Mouse (Mus musculus) left cerebral cortex, adult 2 months (tissue): ENCODE measurements around the gene Kif1a. TPM values are rescaled to one million over a fixed set of nuclear protein-coding genes. Genes with fewer than 3 reads are reported as not detected.

ENCODE experiments used
- DNase-seq, 2 experiments: peaks; one replicate each; pipeline ENCODE4 v3.0.0; 2021 to 2022; ENCODE audit warnings: low spot score in 2 of 2, mixed read lengths in 1 of 2; ENCODE audit errors: extremely low spot score in 1 of 2
- H3K27ac ChIP-seq: fragments of 200-600 bp; 2 replicates; pipeline ENCODE4 v1.8.1; 2022
- H3K4me3 ChIP-seq: fragments of 200-600 bp; 2 replicates; pipeline ENCODE4 v1.8.1; 2022
- CTCF ChIP-seq: fragments of 200-600 bp; IDR thresholded peaks from 2 replicates; pipeline ENCODE4 v1.8.1; 2022; ENCODE audit warnings: antibody characterized with exemption, mild to moderate bottlenecking, moderate library complexity
- intact Hi-C: fragments of 180-260 bp; cut with DNase I; formaldehyde crosslinking; loops from one replicate; pipeline ENCODE4 v1.15.1; 2025
- total RNA-seq, 2 experiments: library from RNA; stranded (reverse); gene quantifications; 2 replicates each; pipeline ENCODE4 v1.2.3; 2021

Gene Kif1a
- total RNA-seq, 2 experiments from 2014 or later = 730 to 772 TPM

GRCm38 (mm10) chr1:93083420-93084285 lies 18.1 kb downstream of the Kif1a start:
- peak in 1 of 2 experiments; percentile 59 for DNase-seq
- Histone ChIP-seq H3K4me3 (no peak overlapping the region), H3K27ac (peak overlapping the region; percentile 76)
- intact Hi-C loops = loop anchor here (2.0 kb wide), 1 partner anchor 17 kb away; the partner anchor contains the start of gene Kif1a
- TF ChIP-seq CTCF = no peak

GRCm38 (mm10) chr1:93082121-93082520 lies 19.6 kb downstream of the Kif1a start:
- intact Hi-C loops = no loop called here
- no peak for TF ChIP-seq CTCF
- no peak overlapping the region for H3K27ac ChIP-seq

GRCm38 (mm10) chr1:93080930-93081589 lies 20.7 kb downstream of the Kif1a start:
- peak; percentile 53 to 58 for DNase-seq
- no peak overlapping the region for H3K4me3 ChIP-seq
- peak; percentile 91 for TF ChIP-seq CTCF
- no peak overlapping the region for H3K27ac ChIP-seq
- intact Hi-C loops = no loop called here

More at GRCm38 (mm10) chr1:93082121-93082520, 19.6 kb downstream of the Kif1a start:
- H3K4me3 ChIP-seq = no peak overlapping the region
- no peak for DNase-seq

- intact Hi-C loops = no loop called here
- TF ChIP-seq CTCF = no peak
- H3K4me3 ChIP-seq = no peak overlapping the region
- peak in 1 of 2 experiments; percentile 47 for DNase-seq
- H3K27ac ChIP-seq = no peak overlapping the region
Observed at GRCm38 (mm10) chr1:93079602-93080001, 22.1 kb downstream of the Kif1a start.

GRCm38 (mm10) chr1:93072279-93072865 lies 29.4 kb downstream of the Kif1a start:
- H3K4me3 ChIP-seq = no peak overlapping the region
- intact Hi-C loops = no loop called here
- peak; percentile 27 for TF ChIP-seq CTCF
- no peak overlapping the region for H3K27ac ChIP-seq
- DNase-seq = no peak

GRCm38 (mm10) chr1:93071487-93071971 lies 30.2 kb downstream of the Kif1a start:
- intact Hi-C loops = no loop called here
- no peak overlapping the region for H3K4me3 ChIP-seq
- no peak overlapping the region for H3K27ac ChIP-seq
- no peak for TF ChIP-seq CTCF
- DNase-seq = peak; percentile 40 to 51

GRCm38 (mm10) chr1:93070881-93071280 lies 30.9 kb downstream of the Kif1a start:
- TF ChIP-seq CTCF = no peak
- intact Hi-C loops = no loop called here
- no peak overlapping the region for H3K4me3 ChIP-seq
- no peak overlapping the region for H3K27ac ChIP-seq
- no peak for DNase-seq

GRCm38 (mm10) chr1:93068553-93068952 lies 33.2 kb downstream of the Kif1a start:
- no peak for DNase-seq
- Histone ChIP-seq H3K4me3 (no peak overlapping the region), H3K27ac (no peak overlapping the region)
- TF ChIP-seq CTCF = no peak
- intact Hi-C loops = no loop called here

- intact Hi-C loops = no loop called here
- no peak for DNase-seq
- no peak for TF ChIP-seq CTCF
- no peak overlapping the region for H3K27ac ChIP-seq
- no peak overlapping the region for H3K4me3 ChIP-seq
Observed at GRCm38 (mm10) chr1:93065654-93066053, 36.1 kb downstream of the Kif1a start.

GRCm38 (mm10) chr1:93063694-93064093 lies 38.1 kb downstream of the Kif1a start:
- no peak for TF ChIP-seq CTCF
- DNase-seq = no peak
- no peak overlapping the region for H3K27ac ChIP-seq
- H3K4me3 ChIP-seq = no peak overlapping the region
- intact Hi-C loops = loop anchor here (5.0 kb wide), 1 partner anchor 41 kb away; no protein-coding TSS in a partner anchor

- no peak for TF ChIP-seq CTCF
- DNase-seq = no peak
- intact Hi-C loops = no loop called here
- Histone ChIP-seq H3K27ac (no peak overlapping the region), H3K4me3 (no peak overlapping the region)
Observed at GRCm38 (mm10) chr1:93051124-93051833, 50.5 kb downstream of the Kif1a start.
